Mouse (Mus musculus) brain, embryonic 14.5 days (tissue): Measurements from ENCODE around the gene Nrip1. TPM values are rescaled to one million over a fixed set of nuclear protein-coding genes. Genes with fewer than 3 reads are reported as not detected.

Source experiments
- DNase-seq: peaks from one replicate; pipeline ENCODE4 v3.0.0-alpha.2; 2011; ENCODE audit warnings: low read depth
- CTCF ChIP-seq: fragments of 200-500 bp; IDR thresholded peaks from 2 replicates; pipeline ENCODE4 v1.5.1; 2012; ENCODE audit warnings: inconsistent platforms, mild to moderate bottlenecking, moderate library complexity, borderline replicate concordance; ENCODE audit not compliant: insufficient read depth, insufficient read length; ENCODE audit errors: extremely low read depth
- POLR2A ChIP-seq: fragments of 200-500 bp; IDR thresholded peaks from 2 replicates; pipeline ENCODE4 v1.6.1; 2012; ENCODE audit warnings: mild to moderate bottlenecking, inconsistent platforms, borderline replicate concordance; ENCODE audit not compliant: poor library complexity, insufficient read depth, insufficient read length, severe bottlenecking; ENCODE audit errors: extremely low read depth
- polyA plus RNA-seq: library from polyadenylated mRNA; depleted of rRNA; stranded (reverse); fragments of >200 nt; gene quantifications from 2 replicates; pipeline ENCODE4 v1.2.3, GENCODE M21; 2012

Gene Nrip1
- polyA plus RNA-seq, 1 experiment: 10.4 TPM

- peak; percentile 36 for DNase-seq
- TF ChIP-seq CTCF (no peak), POLR2A (no peak)
These were observed 78.3 kb downstream of the Nrip1 start for GRCm38 (mm10) chr16:76295322-76295721.

GRCm38 (mm10) chr16:76294550-76294949 is 79.1 kb downstream of the Nrip1 start:
- no peak for DNase-seq
- no peak for TF ChIP-seq CTCF
- no peak for TF ChIP-seq POLR2A

GRCm38 (mm10) chr16:76293765-76294463 is 79.7 kb downstream of the Nrip1 start:
- TF ChIP-seq CTCF: no peak
- no peak for TF ChIP-seq POLR2A
- DNase-seq: no peak

GRCm38 (mm10) chr16:76293176-76293575 is 80.5 kb downstream of the Nrip1 start:
- TF ChIP-seq CTCF (no peak), POLR2A (no peak)
- DNase-seq: no peak

GRCm38 (mm10) chr16:76292656-76293055 is 81.0 kb downstream of the Nrip1 start:
- TF ChIP-seq POLR2A: no peak
- no peak for TF ChIP-seq CTCF
- no peak for DNase-seq

GRCm38 (mm10) chr16:76291366-76291765 is 82.3 kb downstream of the Nrip1 start:
- DNase-seq: no peak
- no peak for TF ChIP-seq CTCF
- TF ChIP-seq POLR2A: no peak

- TF ChIP-seq POLR2A (no peak), CTCF (no peak)
- no peak for DNase-seq
These were observed 84.1 kb downstream of the Nrip1 start for GRCm38 (mm10) chr16:76289495-76289894.

- no peak for TF ChIP-seq CTCF
- no peak for TF ChIP-seq POLR2A
These were observed 89.8 kb downstream of the Nrip1 start for GRCm38 (mm10) chr16:76283796-76284195.

GRCm38 (mm10) chr16:76281850-76282249 is 91.8 kb downstream of the Nrip1 start:
- TF ChIP-seq POLR2A: no peak
- TF ChIP-seq CTCF: no peak
- no peak for DNase-seq

More at GRCm38 (mm10) chr16:76283796-76284195, 89.8 kb downstream of the Nrip1 start:
- no peak for DNase-seq

GRCm38 (mm10) chr16:76280365-76280764 is 93.3 kb downstream of the Nrip1 start:
- no peak for DNase-seq
- TF ChIP-seq CTCF (no peak), POLR2A (no peak)

- no peak for DNase-seq
- TF ChIP-seq POLR2A: no peak
- TF ChIP-seq CTCF: no peak
These were observed 97.4 kb downstream of the Nrip1 start for GRCm38 (mm10) chr16:76276271-76276670.

GRCm38 (mm10) chr16:76275584-76275983 is 98.0 kb downstream of the Nrip1 start:
- DNase-seq: no peak
- TF ChIP-seq CTCF (no peak), POLR2A (no peak)

GRCm38 (mm10) chr16:76275166-76275565 is 98.5 kb downstream of the Nrip1 start:
- DNase-seq: peak; percentile 16
- TF ChIP-seq CTCF (no peak), POLR2A (no peak)
